Mouse (Mus musculus) right cerebral cortex, postnatal 4 days (tissue): ENCODE measurements around the gene Slit1.

Source experiments
- DNase-seq: peaks from one replicate; pipeline ENCODE4 v3.0.0-alpha.2; 2022

Slit1 gene

GRCm38 (mm10) chr19:41649394-41649793, 94.1 kb downstream of the Slit1 start:
- no peak for DNase-seq

- peak; percentile 86 for DNase-seq
Measured at GRCm38 (mm10) chr19:41646947-41647631, 96.4 kb downstream of the Slit1 start.

- DNase-seq, result no peak
Measured at GRCm38 (mm10) chr19:41643010-41643409, 100.5 kb downstream of the Slit1 start.

GRCm38 (mm10) chr19:41634999-41635398, 108.5 kb downstream of the Slit1 start:
- no peak for DNase-seq

- DNase-seq, result no peak
Measured at GRCm38 (mm10) chr19:41634099-41634498, 109.4 kb downstream of the Slit1 start.

GRCm38 (mm10) chr19:41629532-41629931, 113.9 kb downstream of the Slit1 start:
- DNase-seq, result peak; percentile 63

GRCm38 (mm10) chr19:41628970-41629369, 114.5 kb downstream of the Slit1 start:
- no peak for DNase-seq

GRCm38 (mm10) chr19:41620366-41621092, 122.9 kb downstream of the Slit1 start:
- DNase-seq, result no peak

GRCm38 (mm10) chr19:41618771-41619385, 124.6 kb downstream of the Slit1 start:
- no peak for DNase-seq

GRCm38 (mm10) chr19:41618153-41618657, 125.3 kb downstream of the Slit1 start:
- DNase-seq, result no peak

GRCm38 (mm10) chr19:41617102-41617501, 126.4 kb downstream of the Slit1 start:
- no peak for DNase-seq

GRCm38 (mm10) chr19:41616274-41616673, 127.2 kb downstream of the Slit1 start:
- no peak for DNase-seq

- DNase-seq, result no peak
Measured at GRCm38 (mm10) chr19:41615606-41616224, 127.8 kb downstream of the Slit1 start.

GRCm38 (mm10) chr19:41613325-41614087, 130.0 kb downstream of the Slit1 start:
- DNase-seq, result no peak

- no peak for DNase-seq
Measured at GRCm38 (mm10) chr19:41611683-41612082, 131.8 kb downstream of the Slit1 start.

GRCm38 (mm10) chr19:41606208-41606987, 137.1 kb downstream of the Slit1 start:
- no peak for DNase-seq

GRCm38 (mm10) chr19:41600647-41601046, 142.8 kb downstream of the Slit1 start:
- no peak for DNase-seq

GRCm38 (mm10) chr19:41597170-41597894, 146.1 kb downstream of the Slit1 start:
- DNase-seq, result no peak

GRCm38 (mm10) chr19:41591808-41592207, 151.7 kb downstream of the Slit1 start:
- no peak for DNase-seq

- DNase-seq, result no peak
Measured at GRCm38 (mm10) chr19:41589681-41590080, 153.8 kb downstream of the Slit1 start.

GRCm38 (mm10) chr19:41589026-41589425, 154.4 kb downstream of the Slit1 start:
- no peak for DNase-seq
